Mouse (Mus musculus): ENCODE data around the gene Zfp867.

- TF ChIP-seq POLR2A (IDR thresholded peaks at IDR 0.05; ENCODE audit: extremely low read depth, insufficient read depth, low read length) (no peak), CTCF (IDR thresholded peaks at IDR 0.05; ENCODE audit: extremely low read depth, insufficient read depth, low read length) (no peak)
These were observed 50.8 kb downstream of the Zfp867 start for GRCm38 (mm10) chr11:59421436-59421835.
